20 mouse cellular contexts compared by ENCODE assay signal in the genomic region with DNA sequence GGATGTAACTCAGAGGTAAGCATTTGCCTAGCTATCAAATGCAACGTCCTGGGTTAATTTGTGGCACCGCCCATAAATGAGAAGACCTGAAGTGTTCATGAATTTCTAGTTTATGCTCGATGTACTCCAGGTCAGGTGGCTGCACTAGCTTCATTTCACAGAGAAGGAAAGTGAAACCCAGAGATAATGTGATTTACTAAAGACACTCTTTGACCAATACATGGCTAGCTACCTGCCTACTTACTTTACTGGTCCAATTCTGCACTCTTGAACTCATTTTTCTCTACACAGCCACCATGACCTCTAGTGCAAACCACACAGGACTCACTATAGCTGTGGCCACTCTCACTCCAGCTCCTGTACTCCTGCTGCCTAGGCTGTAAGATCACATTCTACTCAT.
"Had no signal": no experiment of that assay in that cellular context is flagged by ENCODE, and none has a peak within 500 bp of the region (broad histone marks: within the 10 kb centered on the region; RNA-seq: fewer than 3 reads in every experiment).

No protein-coding gene starts in this region.

- H3K4me1 ChIP-seq: megakaryocyte, embryonic 14.5 days; midbrain, embryonic 12.5 days had no signal

- H3K4me3 ChIP-seq: lung, embryonic 15.5 days; megakaryocyte, embryonic 14.5 days; midbrain, embryonic 12.5 days; neural tube, embryonic 13.5 days; neural tube, embryonic 15.5 days had no signal

- H3K27ac ChIP-seq: liver, embryonic 14.5 days; lung, embryonic 15.5 days; macrophage; midbrain, embryonic 12.5 days; neural tube, embryonic 13.5 days; neural tube, embryonic 15.5 days had no signal

- DNase-seq: lung, adult 2 months; lung, postnatal 14 days; lung, postnatal 36 days; midbrain, embryonic 14.5 days; retina, postnatal 1 day; right cerebral cortex, adult 18-20 months; right cerebral cortex, postnatal 25 days; right cerebral cortex, postnatal 4 days; spleen, adult 18-20 months; thymus, adult 18-20 months; thymus, postnatal 14 days; thymus, postnatal 36 days had no signal

- H3K4me2 ChIP-seq: lung, embryonic 15.5 days; midbrain, embryonic 12.5 days; neural tube, embryonic 13.5 days; neural tube, embryonic 15.5 days had no signal

- H3K9me3 ChIP-seq: lung, embryonic 15.5 days; megakaryocyte, embryonic 14.5 days; midbrain, embryonic 12.5 days; neural tube, embryonic 13.5 days; neural tube, embryonic 15.5 days had no signal

- H3K9ac ChIP-seq: liver, embryonic 14.5 days; lung, embryonic 15.5 days; midbrain, embryonic 12.5 days; neural tube, embryonic 13.5 days; neural tube, embryonic 15.5 days had no signal

- ATAC-seq: lung, postnatal 0 days had no signal

- H3K27me3 ChIP-seq: lung, embryonic 15.5 days; midbrain, embryonic 12.5 days; neural tube, embryonic 13.5 days; neural tube, embryonic 15.5 days had no signal
